Mouse (Mus musculus): ENCODE data around the gene Zfp82.
"Not testable (repeated sequence)": the region's sequence is repeated elsewhere in the genome, so short reads cannot be mapped to it uniquely, and the experiment has no call there.

Zfp82 gene

DNA sequence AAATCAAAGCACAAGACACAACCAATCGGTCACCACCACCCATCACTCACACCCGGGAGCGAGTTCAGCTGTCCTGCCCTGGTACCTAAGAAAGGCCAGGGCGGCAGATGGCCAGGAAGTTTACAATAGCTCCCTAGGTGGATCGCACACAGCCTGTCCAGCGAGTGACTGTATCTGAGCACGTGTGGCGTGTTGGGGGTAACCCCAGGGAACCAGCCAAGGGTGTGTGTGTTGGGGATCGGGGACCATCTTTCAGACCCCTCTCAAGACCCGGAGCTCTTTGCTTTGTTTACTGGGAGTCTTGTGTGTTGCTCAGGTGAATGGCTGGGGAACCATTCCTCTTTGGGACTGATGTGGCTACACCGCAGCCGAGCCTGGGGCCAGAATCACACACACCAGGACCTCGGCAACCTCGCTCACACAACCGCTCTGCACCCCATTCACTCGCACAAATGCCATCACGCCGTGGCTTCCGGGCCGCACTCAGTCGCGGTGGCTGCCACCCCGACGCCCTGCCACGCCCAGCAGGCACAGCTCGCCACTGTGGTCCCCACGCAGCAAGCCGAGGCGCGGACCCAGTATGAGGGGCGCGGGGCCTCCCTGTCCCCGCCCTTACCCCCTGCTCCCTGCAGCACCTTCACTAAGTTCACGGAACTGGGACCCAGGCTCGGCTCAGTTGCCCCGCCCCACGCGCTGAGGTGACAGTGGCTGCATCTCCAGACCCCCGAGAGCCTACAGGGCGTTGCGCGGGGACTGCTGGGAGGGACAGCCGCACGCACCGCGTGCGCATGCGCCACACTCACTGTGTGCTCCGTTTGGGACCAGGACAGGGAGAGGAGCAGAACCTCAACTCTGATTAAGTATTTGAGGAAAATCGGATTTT lies at the start of gene Zfp82:
TSS of gene Zfp82 (minus strand) at position 755 of the 883 bp plus-strand sequence.
- DNase-seq, result peak; percentile 89 to 91

DNA sequence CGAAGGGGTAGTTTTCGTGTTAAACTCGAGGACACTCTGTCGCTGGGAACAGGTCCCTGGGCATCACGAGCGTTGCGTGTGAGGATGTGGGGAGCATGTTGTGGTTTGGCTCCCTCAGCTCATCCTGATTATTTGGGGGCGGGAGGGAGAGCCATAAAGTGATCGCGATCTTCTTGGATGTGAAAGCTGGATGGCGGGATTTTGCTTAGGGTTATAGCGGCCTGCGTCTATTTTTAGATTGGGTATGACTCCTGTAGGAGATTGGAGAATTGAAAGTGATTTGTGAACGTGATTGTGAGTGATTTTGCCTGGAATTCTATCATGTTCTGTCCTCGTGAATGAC lies 49.5 kb upstream of the Zfp82 start:
- no peak for DNase-seq

DNA sequence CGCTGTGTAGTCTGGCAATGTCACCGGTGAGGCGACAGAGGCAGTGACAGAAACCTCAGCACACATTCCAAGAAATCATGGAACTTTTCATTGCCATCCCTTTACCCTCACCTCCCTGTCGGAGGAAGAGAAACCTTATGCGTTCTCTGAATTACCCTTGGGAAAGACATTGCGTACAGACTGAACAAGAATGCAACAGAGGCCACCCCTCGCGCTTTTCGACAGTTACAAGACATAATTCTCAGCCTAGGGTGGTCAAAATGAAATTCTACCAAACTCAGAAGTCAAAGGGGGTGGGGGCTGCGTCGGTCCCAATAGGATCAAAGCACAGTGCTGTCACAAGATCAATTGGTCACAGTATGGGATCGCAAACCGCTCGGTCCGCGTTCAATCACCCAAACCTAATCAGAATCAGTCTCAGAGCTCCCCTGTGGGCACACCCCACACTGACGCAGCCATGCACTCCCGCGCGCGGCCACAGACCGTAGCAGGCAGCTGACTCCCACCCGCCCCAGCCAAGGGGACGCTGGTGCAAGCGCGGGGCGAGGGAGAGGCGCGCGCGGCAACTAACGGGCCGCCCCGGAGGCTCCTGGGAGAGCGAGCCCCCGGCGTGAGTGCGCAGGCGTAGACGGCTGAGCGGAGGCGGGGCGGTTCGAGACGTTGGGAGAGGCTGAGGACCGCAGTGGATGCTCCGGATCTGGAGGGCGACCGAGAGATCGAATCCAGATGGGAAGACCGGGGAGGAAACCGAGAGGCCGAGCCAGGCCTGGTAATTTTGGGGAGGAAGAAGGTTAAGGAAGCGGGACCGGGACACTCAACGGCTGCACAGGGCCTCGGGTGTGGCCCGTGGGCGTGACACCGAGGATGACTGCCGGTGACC lies 48.8 kb upstream of the Zfp82 start, which contains the start of gene Zfp382:
TSS of gene Zfp382 (plus strand) at position 635 of the 880 bp plus-strand sequence.
- DNase-seq, result peak; percentile 94 to 96

DNA sequence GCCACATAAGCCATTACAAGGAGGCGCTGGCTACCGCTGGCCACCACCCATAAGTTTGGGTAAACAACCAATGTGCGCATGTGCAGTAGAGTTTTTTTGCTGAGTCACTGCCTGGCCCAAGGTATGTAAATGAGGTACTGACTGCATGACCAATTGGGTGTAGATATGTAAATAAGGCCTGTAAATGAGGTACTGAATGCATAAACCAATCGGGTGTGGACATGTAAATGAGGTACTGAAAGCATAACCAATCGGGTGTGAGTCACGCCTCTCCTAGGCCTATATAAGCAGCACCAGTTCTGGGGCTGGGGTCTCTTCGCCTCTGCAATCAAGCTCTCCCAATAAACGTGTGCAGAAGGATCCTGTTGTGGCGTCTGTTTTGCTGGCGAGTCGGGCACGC lies 45.2 kb upstream of the Zfp82 start:
- DNase-seq, result not testable (repeated sequence)

DNA sequence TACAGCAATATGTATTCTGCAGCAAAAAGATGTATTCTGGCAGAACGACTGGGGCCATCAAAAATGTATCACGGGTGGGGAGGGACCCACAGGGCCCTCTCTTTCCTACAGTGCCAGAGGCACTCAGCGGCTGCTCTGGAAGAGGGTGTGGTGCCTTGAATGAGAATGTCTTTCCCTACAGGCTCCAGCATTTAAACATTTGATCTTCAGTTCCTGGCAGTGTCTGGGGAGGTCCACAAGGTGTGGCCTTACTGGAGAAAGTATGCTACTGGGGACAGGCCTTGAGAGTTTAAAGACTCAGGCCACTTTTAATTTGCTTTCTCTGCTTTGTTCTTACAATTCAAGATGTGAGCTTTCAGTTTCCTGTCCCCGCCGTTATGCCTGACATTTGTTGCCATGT lies 43.4 kb upstream of the Zfp82 start:
- DNase-seq, result no peak

DNA sequence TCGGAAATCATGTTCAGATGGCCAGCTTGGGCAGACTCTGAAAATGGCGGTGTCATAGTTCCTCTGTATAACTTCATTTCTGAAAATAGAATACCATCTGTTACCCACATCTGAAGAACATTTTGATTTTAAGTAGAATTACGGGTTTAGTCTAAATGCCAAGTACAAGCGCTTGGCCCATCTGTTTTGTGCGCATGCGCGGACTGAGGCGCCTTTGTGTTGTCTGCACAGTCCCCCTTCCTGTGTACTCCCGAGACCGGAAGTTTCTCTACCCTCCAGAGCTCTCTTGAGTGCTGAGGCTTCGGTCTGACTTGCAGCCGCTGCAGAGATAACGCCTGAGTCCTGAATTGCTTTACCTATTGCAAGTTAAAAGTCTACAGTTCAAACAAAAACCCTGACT lies 26.6 kb upstream of the Zfp82 start:
- DNase-seq, result peak; percentile 77 to 80

DNA sequence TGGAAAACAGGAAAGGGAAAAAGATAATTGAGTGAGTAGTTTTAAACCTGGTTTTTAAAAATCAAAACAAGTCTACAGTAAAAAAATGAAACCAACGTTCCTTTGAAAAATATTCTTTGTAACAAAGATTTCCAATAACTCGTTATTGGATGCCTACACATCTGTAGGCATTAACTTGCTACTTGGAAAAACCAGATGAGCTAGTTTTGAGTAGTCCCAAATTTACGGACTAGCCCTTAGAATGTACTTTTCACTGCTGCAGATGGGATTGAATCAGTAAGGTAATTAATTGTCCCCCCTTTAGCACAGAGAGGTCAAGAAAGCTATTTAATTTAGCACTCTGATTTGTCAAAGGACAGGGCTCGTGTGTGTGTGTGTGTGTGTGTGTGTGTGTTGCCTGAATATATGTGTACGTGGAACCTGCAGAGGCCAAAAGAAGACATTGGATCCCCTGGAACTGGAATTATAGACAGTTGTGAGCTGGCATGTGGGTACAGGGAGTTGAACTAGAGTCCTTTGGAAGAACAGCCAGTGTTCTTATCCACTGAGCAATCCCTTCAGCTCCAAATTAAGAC lies 22.9 kb upstream of the Zfp82 start:
- DNase-seq, result no peak

DNA sequence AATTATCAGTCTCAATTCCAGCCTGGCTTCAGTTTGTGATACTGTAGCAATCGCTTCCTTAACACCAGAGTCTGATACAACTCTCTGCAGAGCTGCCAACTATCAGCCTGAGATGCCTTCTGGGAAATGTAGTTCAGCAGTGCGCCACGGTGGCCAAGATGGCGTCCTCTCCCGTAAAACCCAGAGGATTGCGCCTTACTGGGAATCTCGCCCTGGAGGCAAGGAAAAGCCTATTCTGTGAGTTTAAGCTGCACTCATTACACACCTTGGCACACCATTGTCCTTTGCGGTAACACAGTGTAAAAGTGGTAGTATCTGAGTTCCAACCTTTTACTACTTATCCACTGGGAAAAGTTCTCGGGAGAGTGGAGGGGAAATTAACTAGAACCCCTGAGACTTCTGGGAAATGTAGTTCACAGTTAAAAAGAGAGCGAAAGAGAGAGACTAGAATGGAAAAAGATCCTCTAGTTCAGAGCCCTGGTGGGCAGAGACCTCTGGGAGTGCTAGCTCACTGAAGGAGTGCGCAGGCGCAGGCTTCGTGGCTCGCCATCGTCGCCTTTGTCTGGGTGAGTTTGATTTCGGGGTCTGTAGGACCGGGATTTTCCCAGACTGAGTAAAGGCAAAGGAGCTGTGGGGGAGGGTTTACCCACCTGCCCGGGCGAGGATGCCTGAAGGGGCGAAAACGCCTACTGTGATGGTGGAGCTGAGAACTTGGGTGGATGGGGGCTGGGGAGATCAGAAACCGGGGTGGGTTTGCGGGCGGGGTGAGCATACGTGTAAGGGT lies 22.1 kb upstream of the Zfp82 start, which contains the start of gene Zfp260:
TSS of gene Zfp260 (plus strand) at position 132 of the 784 bp plus-strand sequence.
- peak; percentile 91 to 92 for DNase-seq

DNA sequence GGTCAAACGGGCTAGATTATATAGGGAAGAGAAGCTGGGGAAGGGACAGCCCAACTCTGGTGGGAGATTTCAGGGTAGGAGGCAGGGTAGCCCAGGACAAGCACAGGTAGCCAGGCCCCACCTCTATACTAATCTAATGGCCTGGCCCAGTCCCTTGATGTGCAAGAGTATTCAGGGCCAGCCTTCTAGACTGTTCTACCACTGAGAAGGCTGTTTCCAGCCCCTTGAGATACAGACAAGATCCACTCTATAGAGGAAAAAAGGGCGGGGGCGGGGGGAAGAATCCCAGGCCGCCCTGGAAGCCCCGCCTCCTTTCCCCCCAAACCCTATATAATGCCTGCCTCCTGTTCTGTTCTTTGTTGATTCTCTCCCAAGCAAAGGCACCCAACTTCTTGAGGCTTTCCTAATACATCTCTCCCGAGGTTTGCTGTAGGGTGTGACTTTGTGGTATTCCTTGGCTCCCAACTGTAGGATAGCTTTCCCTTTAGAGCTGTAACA lies 21.3 kb upstream of the Zfp82 start:
- peak in 1 of 2 experiments; percentile 23 for DNase-seq

DNA sequence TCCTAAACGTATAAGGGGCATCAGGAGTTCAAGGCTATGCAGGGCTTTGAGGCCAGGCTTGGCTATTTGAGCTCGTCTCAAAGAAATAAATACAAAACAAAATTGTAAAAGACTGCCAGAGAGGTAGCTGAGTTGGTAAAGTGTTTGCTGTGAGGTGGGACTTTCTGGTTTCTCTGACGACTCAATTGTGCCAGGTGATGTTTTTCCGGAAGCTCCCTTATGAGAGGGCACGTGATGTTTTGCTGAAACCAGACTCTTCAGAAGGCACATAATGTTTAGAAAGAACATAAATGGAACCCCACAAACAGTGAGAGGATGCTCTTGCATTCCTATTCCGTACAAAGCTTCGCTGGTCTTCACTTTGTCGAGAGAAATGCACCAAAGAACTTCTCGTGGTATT lies 20.0 kb upstream of the Zfp82 start:
- DNase-seq, result no peak

DNA sequence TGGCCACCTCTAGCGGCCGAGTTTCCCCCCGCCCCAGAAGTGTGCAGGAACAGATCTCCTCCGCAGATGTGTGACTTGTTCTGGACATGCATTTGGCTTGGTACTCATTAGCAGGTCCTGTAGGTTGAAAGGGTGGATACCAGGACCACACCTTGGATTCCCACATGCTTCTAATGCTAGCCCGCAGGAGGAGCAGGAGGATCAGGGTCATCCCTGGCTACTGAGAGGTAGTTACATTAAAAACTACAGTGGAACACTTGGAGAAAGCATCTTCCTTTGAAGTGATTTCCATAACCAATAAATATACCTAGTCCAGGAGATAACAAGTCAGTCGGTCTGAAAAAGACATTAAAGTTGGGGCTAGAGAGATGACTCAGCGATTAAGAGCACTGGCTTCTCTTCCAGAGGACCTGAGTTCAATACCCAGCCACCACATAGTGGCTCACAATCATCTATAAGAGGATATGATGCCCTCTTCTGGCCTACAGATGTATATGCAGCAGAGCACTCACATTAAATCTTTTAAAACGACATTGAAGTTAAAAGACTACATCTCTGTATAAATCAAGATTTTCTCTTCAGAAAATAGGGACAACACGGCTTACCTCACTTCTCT lies 18.4 kb upstream of the Zfp82 start:
- no peak for DNase-seq

DNA sequence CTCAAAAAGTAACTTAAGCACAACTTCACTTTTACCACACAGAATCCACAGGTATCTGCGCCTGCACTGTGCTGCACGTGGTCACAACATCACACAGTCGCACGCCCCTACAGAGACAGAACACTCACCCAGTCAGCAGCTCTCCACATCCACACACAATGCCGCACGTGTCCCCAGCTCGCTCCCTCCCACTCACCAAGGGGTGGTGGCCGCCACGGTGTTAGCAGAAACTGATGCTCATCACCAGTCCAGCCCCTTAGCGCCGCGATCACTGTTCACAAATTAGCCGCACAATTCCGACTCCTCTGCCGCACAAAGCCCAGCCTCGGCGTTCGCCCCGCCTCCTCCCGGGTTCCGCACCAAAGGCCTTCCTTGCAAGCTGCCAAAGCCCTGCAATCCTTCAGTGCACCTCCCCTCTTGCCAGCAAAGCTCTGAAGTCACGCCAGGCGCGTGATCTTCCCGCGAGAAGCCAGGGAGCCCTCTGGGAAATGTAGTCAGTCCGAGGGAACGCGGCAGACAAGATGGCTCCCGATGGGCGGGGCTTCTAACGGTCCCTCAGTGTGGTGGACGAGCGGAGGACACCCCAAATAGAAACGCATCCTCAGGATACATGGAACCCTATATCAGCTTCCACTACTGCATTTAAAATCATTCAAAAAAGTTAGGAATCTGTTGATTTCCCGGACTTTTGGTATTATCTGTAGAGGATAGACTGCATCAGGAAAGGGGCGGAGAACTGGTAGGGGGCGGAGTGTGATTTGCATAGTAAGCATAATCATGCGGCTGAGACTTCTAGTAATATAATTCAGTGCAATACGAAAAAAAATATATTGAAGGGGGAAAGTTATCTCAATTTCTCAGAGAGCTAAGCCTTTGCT lies 17.6 kb upstream of the Zfp82 start, which contains the start of the genes Gm26920 and Zfp566:
TSS of gene Gm26920 (minus strand) at position 319 of the 878 bp plus-strand sequence.
TSS of gene Zfp566 (minus strand) at position 436 of the 878 bp plus-strand sequence.
- peak; percentile 95 to 97 for DNase-seq

DNA sequence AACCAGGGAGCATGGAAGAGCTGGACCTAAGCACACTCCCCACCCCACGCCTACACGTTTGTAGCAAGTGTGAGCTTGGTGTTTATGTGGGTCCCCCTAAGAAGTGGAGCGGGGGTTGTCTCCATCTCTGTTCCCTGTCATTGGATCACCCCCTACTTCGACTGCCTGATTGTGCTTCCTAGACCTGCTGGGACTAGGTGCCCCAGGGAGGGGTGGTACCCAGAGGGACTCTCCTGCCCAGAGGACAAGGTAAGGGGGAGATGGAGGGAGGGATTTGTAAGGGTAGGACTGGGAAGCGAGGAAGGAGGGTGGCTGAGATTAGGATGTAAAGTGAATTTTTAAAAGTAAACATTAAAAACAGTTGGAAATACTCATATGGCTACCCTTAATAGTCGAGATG lies 16.7 kb upstream of the Zfp82 start:
- DNase-seq, result no peak

DNA sequence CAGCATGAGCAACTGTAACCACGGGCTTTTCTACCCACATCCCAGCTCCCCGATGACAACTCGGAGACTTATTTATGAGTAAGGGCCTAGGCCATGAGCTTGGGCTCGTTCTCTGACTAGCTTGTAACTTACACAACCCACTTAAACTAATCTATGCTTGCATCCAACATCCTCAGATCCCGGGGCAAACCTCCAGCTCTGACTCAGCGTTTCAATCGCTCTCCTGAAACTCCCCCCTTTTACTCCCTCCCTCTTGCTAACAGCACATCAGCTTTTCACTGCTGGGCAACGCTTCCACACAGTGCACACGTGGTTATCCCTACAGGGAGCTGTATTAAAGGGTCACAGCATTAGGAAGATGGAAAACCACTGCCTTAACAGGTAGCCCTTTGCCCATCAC lies 13.8 kb upstream of the Zfp82 start:
- DNase-seq, result no peak

DNA sequence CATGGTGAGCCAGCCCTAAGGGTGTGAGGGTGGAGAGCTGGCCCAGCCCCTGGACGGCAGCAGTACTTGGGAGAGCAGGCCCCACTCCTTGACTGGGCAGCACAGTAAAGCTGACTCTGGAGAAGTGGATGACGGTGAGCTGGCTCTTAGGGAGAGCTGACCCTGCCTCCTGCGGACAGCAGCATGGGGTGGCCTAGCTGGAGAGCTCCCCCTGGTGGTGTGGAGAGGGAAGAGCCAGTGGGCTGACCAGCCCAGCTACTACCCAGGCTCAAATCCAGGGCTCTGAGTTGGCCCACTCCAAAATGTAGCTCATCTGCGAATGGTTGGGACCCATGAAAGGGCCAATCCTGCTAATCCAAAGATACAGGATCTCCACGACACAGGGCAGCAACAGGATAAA lies 8.1 kb downstream of the Zfp82 start:
- no peak for DNase-seq

DNA sequence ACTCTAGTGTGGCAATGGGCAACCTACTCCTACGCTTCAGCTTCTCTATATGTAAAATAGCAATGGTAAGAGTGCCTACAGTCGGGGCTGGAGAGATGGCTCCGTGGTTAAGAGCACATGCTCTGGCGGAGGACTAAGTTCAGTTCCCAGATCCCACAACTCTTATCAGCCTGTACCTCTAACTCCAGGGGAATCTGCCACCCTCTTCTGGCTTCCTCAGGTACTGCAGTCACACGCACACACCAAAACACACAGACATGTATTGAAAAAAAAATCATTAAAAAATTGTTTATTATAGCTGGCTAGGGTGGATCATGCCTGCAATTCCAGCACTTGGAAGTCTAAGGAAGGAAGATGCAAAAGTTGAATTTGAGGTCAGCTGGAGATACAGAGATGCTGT lies 10.2 kb downstream of the Zfp82 start:
- DNase-seq, result peak in 1 of 2 experiments; percentile 14

DNA sequence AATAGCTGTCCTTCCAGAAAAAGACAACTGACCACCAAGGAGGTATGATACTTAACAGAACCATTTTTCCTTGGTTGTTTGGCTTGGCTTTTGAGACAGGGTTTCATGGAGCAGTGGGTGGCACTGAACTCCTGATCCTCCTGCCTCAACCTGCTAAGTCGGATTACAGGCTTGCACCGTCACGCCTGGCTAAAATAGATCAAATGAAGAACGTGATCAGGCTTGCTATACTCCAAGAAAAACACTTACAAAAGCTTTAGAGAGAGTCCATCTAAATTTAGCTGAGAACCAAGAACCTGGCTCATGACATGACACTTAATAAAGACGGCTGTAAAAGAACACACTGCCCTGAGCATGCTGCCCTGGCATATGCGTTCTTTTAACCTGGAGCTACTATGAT lies 12.4 kb downstream of the Zfp82 start:
- no peak for DNase-seq

DNA sequence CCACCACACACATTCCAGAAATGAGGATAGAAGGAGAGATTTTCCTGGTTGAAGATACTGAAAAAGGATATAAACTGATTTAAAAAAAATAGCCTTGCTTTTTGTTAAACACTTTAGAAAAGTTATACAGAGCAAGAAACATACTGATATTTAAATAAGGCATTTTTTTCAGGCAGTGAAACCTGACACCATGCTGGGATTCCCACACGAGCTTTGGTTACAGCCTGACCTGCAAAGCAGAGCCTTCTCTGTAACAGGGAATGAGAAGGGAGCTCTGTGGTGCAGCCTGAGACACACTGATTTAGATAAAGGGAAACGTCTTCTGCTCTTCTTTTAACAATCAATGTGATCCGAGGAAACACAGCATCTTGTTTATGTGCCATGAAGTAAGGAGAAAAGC lies 19.1 kb downstream of the Zfp82 start:
- DNase-seq, result no peak

DNA sequence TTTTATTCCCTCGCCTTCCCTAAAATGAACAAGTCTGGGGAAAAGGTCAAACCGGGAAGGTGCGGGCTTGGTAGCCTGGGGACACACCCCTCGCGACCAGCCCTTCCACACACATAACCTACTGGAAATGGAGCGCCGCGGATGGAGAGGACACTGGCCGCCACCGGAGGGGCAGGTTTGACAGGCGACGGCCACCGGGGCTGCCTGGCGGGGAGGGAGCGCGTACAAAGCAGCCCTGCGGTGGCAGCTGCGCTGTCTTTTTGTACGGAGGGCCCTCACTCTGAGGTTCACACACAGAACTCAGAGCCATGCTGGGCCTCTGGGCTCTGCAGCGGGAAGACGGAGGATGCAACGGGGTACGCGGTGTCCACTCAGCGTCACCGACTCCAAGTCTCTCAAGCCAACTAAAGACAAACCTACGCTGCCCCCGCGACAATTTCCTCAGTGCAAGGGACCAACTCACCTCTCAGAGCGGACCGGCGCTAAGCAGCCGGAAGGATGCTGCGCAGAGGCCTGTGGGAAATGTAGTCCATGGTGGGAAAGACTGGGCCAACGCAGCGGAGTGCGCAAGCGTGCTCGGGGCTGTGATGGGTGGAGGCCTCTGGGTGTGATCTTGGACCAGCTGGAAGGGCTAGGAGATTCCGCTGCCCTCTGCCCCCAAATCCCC lies 21.7 kb downstream of the Zfp82 start, which contains the start of gene Zfp14:
TSS of gene Zfp14 (minus strand) at position 499 of the 667 bp plus-strand sequence.
- peak; percentile 95 to 98 for DNase-seq

DNA sequence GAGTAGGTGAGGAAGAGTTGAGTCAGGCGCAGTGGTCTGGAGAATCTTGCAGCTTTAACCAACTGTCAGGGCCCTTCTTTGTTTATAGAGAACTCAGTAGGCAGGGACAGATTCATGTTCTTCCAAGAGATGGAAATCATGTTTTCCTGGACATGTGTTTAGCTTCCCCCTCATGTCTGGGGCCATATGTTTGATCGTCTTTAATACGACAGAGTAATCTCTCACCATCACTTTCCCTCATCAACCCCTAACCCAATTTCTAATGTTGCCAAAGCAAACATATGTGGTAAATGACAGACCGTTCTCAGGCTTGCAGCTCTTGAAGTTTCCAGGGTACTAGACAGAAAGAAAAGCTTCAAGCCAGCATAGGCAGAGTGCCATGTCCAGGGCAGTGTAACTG lies 24.6 kb downstream of the Zfp82 start:
- DNase-seq, result no peak
